Mouse (Mus musculus) E14TG2a.4 (cell line): ENCODE measurements around the gene Serpina3f.

Source experiments
- H3K27me3 ChIP-seq: 2 replicates; pipeline ENCODE4 v1.6.1; 2014; ENCODE audit warnings: low read length, control low read depth; ENCODE audit not compliant: insufficient read depth
- H3K36me3 ChIP-seq: 2 replicates; pipeline ENCODE4 v1.6.1; 2014; ENCODE audit warnings: low read length, control low read depth; ENCODE audit not compliant: insufficient read depth
- H3K4me1 ChIP-seq: replicated peaks from 2 replicates; pipeline ENCODE4 v1.6.1; 2014; ENCODE audit warnings: low read depth, low read length, control low read depth
- H3K4me3 ChIP-seq: replicated peaks from 2 replicates; pipeline ENCODE4 v1.5.1; 2014; ENCODE audit warnings: mild to moderate bottlenecking, low read length
- H3K9me3 ChIP-seq: 2 replicates; pipeline ENCODE4 v1.6.1; 2014; ENCODE audit warnings: low read length, control low read depth
- CTCF ChIP-seq: conservative IDR thresholded peaks from 2 replicates; pipeline ENCODE4 v1.5.1; 2014; ENCODE audit warnings: low read length
- NANOG ChIP-seq: IDR thresholded peaks from 2 replicates; pipeline ENCODE4 v1.6.1; 2014; ENCODE audit warnings: borderline replicate concordance, low read length, mixed read lengths
- POU5F1 ChIP-seq: IDR thresholded peaks from 2 replicates; pipeline ENCODE4 v1.6.1; 2014; ENCODE audit warnings: low read length, borderline replicate concordance

Gene Serpina3f

GRCm38 (mm10) chr12:104214445-104214753 lies at the start of gene Serpina3f:
Serpina3f (plus strand) TSS chr12:104214544.
- TF ChIP-seq NANOG = no peak
- TF ChIP-seq CTCF = no peak
- TF ChIP-seq POU5F1 = no peak
- no peaks in the 10 kb centered on the region for H3K9me3 ChIP-seq
- H3K27me3 ChIP-seq = no peaks in the 10 kb centered on the region
- H3K36me3 ChIP-seq = no peaks in the 10 kb centered on the region
- no peaks in the 10 kb centered on the region for H3K4me1 ChIP-seq
- no peak within 1 kb of the TSS for H3K4me3 ChIP-seq

- no peaks in the 10 kb centered on the region for H3K36me3 ChIP-seq
- no peak for TF ChIP-seq POU5F1
- TF ChIP-seq CTCF = no peak
- TF ChIP-seq NANOG = no peak
- no peaks in the 10 kb centered on the region for H3K9me3 ChIP-seq
- H3K4me3 ChIP-seq = no peak overlapping the region
- H3K27me3 ChIP-seq = no peaks in the 10 kb centered on the region
- H3K4me1 ChIP-seq = no peaks in the 10 kb centered on the region
These were observed 39.6 kb upstream of the Serpina3f start for GRCm38 (mm10) chr12:104174747-104175146.

GRCm38 (mm10) chr12:104175636-104176035 lies 38.7 kb upstream of the Serpina3f start:
- Histone ChIP-seq H3K4me3 (no peak overlapping the region), H3K27me3 (no peaks in the 10 kb centered on the region), H3K9me3 (no peaks in the 10 kb centered on the region), H3K36me3 (no peaks in the 10 kb centered on the region), H3K4me1 (no peaks in the 10 kb centered on the region)
- no peak for TF ChIP-seq CTCF
- TF ChIP-seq POU5F1 = no peak
- TF ChIP-seq NANOG = no peak

- H3K9me3 ChIP-seq = no peaks in the 10 kb centered on the region
- H3K4me3 ChIP-seq = no peak overlapping the region
- no peak for TF ChIP-seq POU5F1
- TF ChIP-seq NANOG = no peak
- no peak for TF ChIP-seq CTCF
- H3K36me3 ChIP-seq = no peaks in the 10 kb centered on the region
- H3K27me3 ChIP-seq = no peaks in the 10 kb centered on the region
- no peaks in the 10 kb centered on the region for H3K4me1 ChIP-seq
These were observed 35.8 kb upstream of the Serpina3f start for GRCm38 (mm10) chr12:104178577-104178976.

- no peaks in the 10 kb centered on the region for H3K36me3 ChIP-seq
- H3K4me1 ChIP-seq = no peaks in the 10 kb centered on the region
- no peaks in the 10 kb centered on the region for H3K27me3 ChIP-seq
- no peak overlapping the region for H3K4me3 ChIP-seq
- TF ChIP-seq POU5F1 (no peak), NANOG (no peak), CTCF (no peak)
- no peaks in the 10 kb centered on the region for H3K9me3 ChIP-seq
These were observed 35.4 kb upstream of the Serpina3f start for GRCm38 (mm10) chr12:104178987-104179386.

- Histone ChIP-seq H3K36me3 (no peaks in the 10 kb centered on the region), H3K27me3 (no peaks in the 10 kb centered on the region), H3K4me1 (no peaks in the 10 kb centered on the region), H3K9me3 (no peaks in the 10 kb centered on the region), H3K4me3 (no peak overlapping the region)
- TF ChIP-seq NANOG (no peak), POU5F1 (no peak), CTCF (no peak)
These were observed 29.3 kb upstream of the Serpina3f start for GRCm38 (mm10) chr12:104185046-104185445.

- Histone ChIP-seq H3K4me1 (no peaks in the 10 kb centered on the region), H3K9me3 (no peaks in the 10 kb centered on the region), H3K4me3 (no peak overlapping the region), H3K27me3 (no peaks in the 10 kb centered on the region), H3K36me3 (no peaks in the 10 kb centered on the region)
- TF ChIP-seq NANOG (no peak), CTCF (no peak), POU5F1 (no peak)
These were observed 28.2 kb upstream of the Serpina3f start for GRCm38 (mm10) chr12:104186041-104186581.

GRCm38 (mm10) chr12:104189246-104189645 lies 25.1 kb upstream of the Serpina3f start:
- Histone ChIP-seq H3K9me3 (no peaks in the 10 kb centered on the region), H3K27me3 (no peaks in the 10 kb centered on the region), H3K36me3 (no peaks in the 10 kb centered on the region), H3K4me3 (no peak overlapping the region), H3K4me1 (no peaks in the 10 kb centered on the region)
- TF ChIP-seq NANOG (no peak), CTCF (no peak), POU5F1 (no peak)

GRCm38 (mm10) chr12:104190852-104191251 lies 23.5 kb upstream of the Serpina3f start:
- no peaks in the 10 kb centered on the region for H3K27me3 ChIP-seq
- TF ChIP-seq CTCF = no peak
- TF ChIP-seq POU5F1 = no peak
- no peak for TF ChIP-seq NANOG
- no peaks in the 10 kb centered on the region for H3K9me3 ChIP-seq
- H3K4me1 ChIP-seq = no peaks in the 10 kb centered on the region
- no peaks in the 10 kb centered on the region for H3K36me3 ChIP-seq
- H3K4me3 ChIP-seq = no peak overlapping the region
